8 mouse cellular contexts compared by ENCODE assay signal in the genomic region with DNA sequence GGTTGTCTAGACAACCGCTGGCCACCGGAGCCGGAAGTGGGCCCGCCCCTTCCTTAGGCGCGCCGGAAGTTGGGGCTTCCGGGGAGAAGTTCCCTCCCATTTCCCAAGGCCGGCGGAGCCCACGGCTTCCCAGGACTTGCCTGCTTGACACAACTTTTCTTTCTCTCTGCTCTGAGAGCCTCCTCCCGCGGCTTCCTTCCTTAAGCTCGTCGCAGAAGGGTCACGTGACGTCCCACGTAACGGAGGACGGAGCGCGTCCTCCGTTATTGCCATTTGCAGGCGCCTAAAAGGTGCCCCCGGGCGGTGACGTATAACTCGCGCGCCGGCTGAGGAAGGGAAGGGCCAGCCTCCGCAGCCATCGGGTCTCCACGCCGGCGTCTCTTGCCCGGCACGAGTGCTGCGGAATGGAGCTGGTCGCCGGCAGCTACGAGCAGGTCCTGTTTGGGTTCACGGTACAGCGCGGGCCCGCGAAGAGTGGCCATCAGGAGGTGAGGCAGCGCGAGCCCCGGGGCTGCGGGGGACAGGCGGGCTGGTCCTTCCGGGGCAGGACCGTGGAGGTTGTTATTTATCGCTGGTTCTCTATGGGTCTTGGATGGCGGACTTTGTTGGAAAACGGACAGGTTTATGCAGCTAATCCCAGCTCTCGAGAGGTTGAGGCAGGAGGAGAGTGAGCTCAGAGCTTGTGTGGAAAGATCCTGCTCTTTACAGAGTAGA. TPM values are rescaled to one million over a fixed set of nuclear protein-coding genes. Genes with fewer than 3 reads are reported as not detected.
DNase-seq lines count a peak whose midpoint lies in the region; ATAC-seq and TF ChIP-seq lines count a peak whose summit lies in the region.

TSS of gene Pak1ip1 (plus strand) at position 98 of the 714 bp plus-strand sequence.

- intact Hi-C loops in heart, postnatal 14 days (cut with DNase I): loop anchor here (5.0 kb wide), 1 partner anchor 159 kb away; no protein-coding TSS in a partner anchor

- H3K9me3 ChIP-seq in ES-Bruce4 (replicated peaks; ENCODE audit: control insufficient read depth, insufficient read depth, low read length, poor library complexity, severe bottlenecking): no peaks in the 10 kb centered on the region
- H3K9me3 ChIP-seq in forebrain, embryonic 14.5 days (replicated peaks; ENCODE audit: control insufficient read depth, low read length): no peaks in the 10 kb centered on the region
- H3K9me3 ChIP-seq in neural tube, embryonic 15.5 days (replicated peaks): no peaks in the 10 kb centered on the region

- H3K4me3 ChIP-seq in ES-Bruce4 (ENCODE audit: low read depth, low read length): peak within 1 kb of the TSS; percentile 96
- H3K4me3 ChIP-seq in forebrain, embryonic 14.5 days (ENCODE audit: low read depth, low read length): peak within 1 kb of the TSS; percentile 90
- peak within 1 kb of the TSS; percentile 83 for H3K4me3 ChIP-seq in neural tube, embryonic 15.5 days (replicated peaks)

- H3K36me3 ChIP-seq in ES-Bruce4 (ENCODE audit: control insufficient read depth, insufficient read depth, low read length, poor library complexity, severe bottlenecking): peaks cover 19% of the 10 kb centered on the region
- H3K36me3 ChIP-seq in forebrain, embryonic 14.5 days (ENCODE audit: control insufficient read depth, insufficient read depth, low read length): peaks cover 19% of the 10 kb centered on the region
- H3K36me3 ChIP-seq in neural tube, embryonic 15.5 days: peaks cover 17% of the 10 kb centered on the region

- DNase-seq in forebrain, embryonic 14.5 days (ENCODE audit: low spot score): peak; percentile 96
- DNase-seq in heart, postnatal 14 days: peak; percentile 91 to 95
- peak; percentile 93 for DNase-seq in layer of hippocampus, adult 11-12 months (ENCODE audit: low spot score)
- DNase-seq in lung, adult 18-20 months: peak; percentile 91 to 93
- DNase-seq in testis, postnatal 14 days (ENCODE audit: low spot score): peak; percentile 93

- TF ChIP-seq EP300 in ES-Bruce4 (IDR thresholded peaks at IDR 0.05; ENCODE audit: insufficient read depth, low read depth, low read length): no peak

- H3K27ac ChIP-seq in ES-Bruce4 (ENCODE audit: insufficient read depth, low read length): peak within 1 kb of the TSS; percentile 90
- peak within 1 kb of the TSS; percentile 94 for H3K27ac ChIP-seq in forebrain, embryonic 14.5 days (ENCODE audit: low read depth, low read length)
- H3K27ac ChIP-seq in neural tube, embryonic 15.5 days (replicated peaks): peak within 1 kb of the TSS; percentile 99

- no peak for TF ChIP-seq POLR2A in ES-Bruce4 (IDR thresholded peaks at IDR 0.05; ENCODE audit: insufficient read depth, low read length)

- peaks cover 2% of the 10 kb centered on the region for H3K4me1 ChIP-seq in ES-Bruce4 (ENCODE audit: control insufficient read depth, insufficient read depth, low read length)
- H3K4me1 ChIP-seq in forebrain, embryonic 14.5 days (ENCODE audit: control insufficient read depth, insufficient read depth, low read length): peaks cover 12% of the 10 kb centered on the region
- peaks cover 24% of the 10 kb centered on the region for H3K4me1 ChIP-seq in neural tube, embryonic 15.5 days

- H3K4me2 ChIP-seq in forebrain, embryonic 14.5 days (ENCODE audit: low read length): peak within 1 kb of the TSS; percentile 87
- peak within 1 kb of the TSS; percentile 94 for H3K4me2 ChIP-seq in neural tube, embryonic 15.5 days

- no peaks in the 10 kb centered on the region for H3K27me3 ChIP-seq in ES-Bruce4 (ENCODE audit: control insufficient read depth, insufficient read depth, low read length, poor library complexity, severe bottlenecking)
- no peaks in the 10 kb centered on the region for H3K27me3 ChIP-seq in forebrain, embryonic 14.5 days (replicated peaks; ENCODE audit: control insufficient read depth, insufficient read depth, low read length)
- H3K27me3 ChIP-seq in neural tube, embryonic 15.5 days (replicated peaks): no peaks in the 10 kb centered on the region

- under 1% methylated on average over 58 of the region's 58 CpGs for WGBS in forebrain, embryonic 14.5 days
- under 1% methylated on average over 57 of the region's 58 CpGs for WGBS in neural tube, embryonic 15.5 days

- H3K9ac ChIP-seq in ES-Bruce4 (ENCODE audit: low read depth, poor library complexity, severe bottlenecking): peak within 1 kb of the TSS; percentile 80
- peak within 1 kb of the TSS; percentile 88 for H3K9ac ChIP-seq in forebrain, embryonic 14.5 days (ENCODE audit: low read length)
- H3K9ac ChIP-seq in neural tube, embryonic 15.5 days (replicated peaks): peak within 1 kb of the TSS; percentile 88

- no peak for TF ChIP-seq CTCF in ES-Bruce4 (IDR thresholded peaks at IDR 0.05; ENCODE audit: low read depth, low read length)

- ATAC-seq in cerebellum, adult (ENCODE audit: insufficient number of reproducible peaks, low FRiP score, low TSS enrichment): peak; percentile 91
- ATAC-seq in forebrain, embryonic 14.5 days: peak; percentile 98
- peak; percentile 98 for ATAC-seq in neural tube, embryonic 15.5 days (ENCODE audit: low FRiP score)

RNA-seq across cellular contexts. Expression of gene Pak1ip1, which starts in this region (rescaled TPM):
- 79.0 and 79.4 TPM in 2 replicates for polyA plus RNA-seq in ES-Bruce4 (2011; ENCODE audit: insufficient read depth, insufficient read length, low read depth, missing spikeins)
- 84.8 and 86.7 TPM in 2 replicates for polyA plus RNA-seq in forebrain, embryonic 14.5 days (2014; fragmentation: Nextera tagmentation; extraction: Ambion mirVana)
- total RNA-seq in heart, postnatal 14 days (2021): 10 to 100 TPM; 25.4 to 25.8 TPM
- polyA plus RNA-seq in neural tube, embryonic 15.5 days (2015; fragmentation: Nextera tagmentation; extraction: Ambion mirVana): 50.3 and 60.1 TPM in 2 replicates

Comparison
In these comparisons a context has a peak if more than half of its experiments do, and no peak if none do; other contexts are left out.
1. Peak in every context shown above with its lines: DNase-seq, ATAC-seq, H3K4me3 ChIP-seq and H3K27ac ChIP-seq.